Mouse (Mus musculus): ENCODE measurements around the gene Zfp217. TPM values are rescaled to one million over a fixed set of nuclear protein-coding genes. Genes with fewer than 3 reads are reported as not detected.

The Zfp217 gene
- polyA plus RNA-seq, 1 experiment from 2014 or later: 5.4 TPM

GRCm38 (mm10) chr2:170127523-170127922 is 20.4 kb downstream of the Zfp217 start:
- WGBS: 39% methylated on average over 3 of the region's 3 CpGs

GRCm38 (mm10) chr2:170126266-170126665 is 21.6 kb downstream of the Zfp217 start:
- 80% methylated on average over 1 of the region's 1 CpGs for WGBS
- H3K4me1 ChIP-seq (replicated peaks; ENCODE audit: control insufficient read depth, insufficient read depth, low read length): peaks cover 49% of the 10 kb centered on the region
- no peaks in the 10 kb centered on the region for H3K27me3 ChIP-seq (replicated peaks; ENCODE audit: control insufficient read depth, insufficient read depth, low read length)
- H3K9ac ChIP-seq (ENCODE audit: low read depth, low read length): no peak overlapping the region
- H3K4me3 ChIP-seq (ENCODE audit: low read depth, low read length): no peak overlapping the region
- no peak for DNase-seq (ENCODE audit: low spot score)
- H3K27ac ChIP-seq (ENCODE audit: low read depth, low read length): no peak overlapping the region
- 0 out of 2 replicates have a peak, but pooled peaks cover 6% of the 10 kb centered on the region for H3K36me3 ChIP-seq (ENCODE audit: control insufficient read depth, insufficient read depth, low read length)
- no peak overlapping the region for H3K4me2 ChIP-seq
- H3K9me3 ChIP-seq (ENCODE audit: control insufficient read depth, low read length): no peaks in the 10 kb centered on the region
- no peak for ATAC-seq (replicated peaks; ENCODE audit: low FRiP score)

More at GRCm38 (mm10) chr2:170127523-170127922, 20.4 kb downstream of the Zfp217 start:
- H3K4me2 ChIP-seq: peak overlapping the region; percentile 94
- DNase-seq (ENCODE audit: low spot score): no peak
- H3K4me1 ChIP-seq (replicated peaks; ENCODE audit: control insufficient read depth, insufficient read depth, low read length): peaks cover 49% of the 10 kb centered on the region
- peak overlapping the region; percentile 85 for H3K27ac ChIP-seq (ENCODE audit: low read depth, low read length)
- ATAC-seq (replicated peaks; ENCODE audit: low FRiP score): no peak
- peak overlapping the region; percentile 2; the same call in 1 of the 2 replicates for H3K9ac ChIP-seq (ENCODE audit: low read depth, low read length)
- no peak overlapping the region for H3K4me3 ChIP-seq (ENCODE audit: low read depth, low read length)
- no peaks in the 10 kb centered on the region for H3K9me3 ChIP-seq (ENCODE audit: control insufficient read depth, low read length)
- no peaks in the 10 kb centered on the region for H3K27me3 ChIP-seq (replicated peaks; ENCODE audit: control insufficient read depth, insufficient read depth, low read length)
- 0 out of 2 replicates have a peak, but pooled peaks cover 2% of the 10 kb centered on the region for H3K36me3 ChIP-seq (ENCODE audit: control insufficient read depth, insufficient read depth, low read length)

DNA sequence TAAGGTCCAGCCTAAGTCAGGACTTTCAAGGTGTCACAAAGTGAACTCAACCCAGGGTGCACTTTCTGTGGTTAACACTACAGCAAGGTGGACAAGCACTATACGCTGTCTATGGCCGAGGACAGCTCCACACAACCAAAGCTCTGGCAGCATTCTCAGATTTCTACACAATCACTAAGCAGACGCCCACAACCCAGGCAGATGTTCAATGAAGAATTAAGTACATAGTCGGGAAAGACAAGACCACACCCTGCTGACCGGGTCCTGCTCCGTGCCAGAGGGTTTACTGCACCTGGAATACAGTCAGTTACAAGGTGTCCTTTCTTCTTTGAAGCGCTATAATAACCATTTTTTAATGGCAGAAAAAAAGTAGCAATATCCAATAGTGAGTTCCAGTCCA is 25.7 kb downstream of the Zfp217 start:
- no peak for DNase-seq (ENCODE audit: low spot score)
- Histone ChIP-seq H3K9ac (ENCODE audit: low read depth, low read length) (no peak overlapping the region), H3K27ac (ENCODE audit: low read depth, low read length) (0 out of 2 replicates have a peak overlapping the region, but pooled peaks have one; percentile 7), H3K4me3 (ENCODE audit: low read depth, low read length) (no peak overlapping the region), H3K4me2 (no peak overlapping the region), H3K4me1 (replicated peaks; ENCODE audit: control insufficient read depth, insufficient read depth, low read length) (peaks cover 31% of the 10 kb centered on the region), H3K36me3 (ENCODE audit: control insufficient read depth, insufficient read depth, low read length) (peaks cover 29% of the 10 kb centered on the region; the same call in 1 of the 2 replicates), H3K27me3 (replicated peaks; ENCODE audit: control insufficient read depth, insufficient read depth, low read length) (no peaks in the 10 kb centered on the region), H3K9me3 (ENCODE audit: control insufficient read depth, low read length) (no peaks in the 10 kb centered on the region)
- ATAC-seq (replicated peaks; ENCODE audit: low FRiP score): no peak
- whole genome bisulfite sequencing: 75% methylated on average over 7 of the region's 7 CpGs

DNA sequence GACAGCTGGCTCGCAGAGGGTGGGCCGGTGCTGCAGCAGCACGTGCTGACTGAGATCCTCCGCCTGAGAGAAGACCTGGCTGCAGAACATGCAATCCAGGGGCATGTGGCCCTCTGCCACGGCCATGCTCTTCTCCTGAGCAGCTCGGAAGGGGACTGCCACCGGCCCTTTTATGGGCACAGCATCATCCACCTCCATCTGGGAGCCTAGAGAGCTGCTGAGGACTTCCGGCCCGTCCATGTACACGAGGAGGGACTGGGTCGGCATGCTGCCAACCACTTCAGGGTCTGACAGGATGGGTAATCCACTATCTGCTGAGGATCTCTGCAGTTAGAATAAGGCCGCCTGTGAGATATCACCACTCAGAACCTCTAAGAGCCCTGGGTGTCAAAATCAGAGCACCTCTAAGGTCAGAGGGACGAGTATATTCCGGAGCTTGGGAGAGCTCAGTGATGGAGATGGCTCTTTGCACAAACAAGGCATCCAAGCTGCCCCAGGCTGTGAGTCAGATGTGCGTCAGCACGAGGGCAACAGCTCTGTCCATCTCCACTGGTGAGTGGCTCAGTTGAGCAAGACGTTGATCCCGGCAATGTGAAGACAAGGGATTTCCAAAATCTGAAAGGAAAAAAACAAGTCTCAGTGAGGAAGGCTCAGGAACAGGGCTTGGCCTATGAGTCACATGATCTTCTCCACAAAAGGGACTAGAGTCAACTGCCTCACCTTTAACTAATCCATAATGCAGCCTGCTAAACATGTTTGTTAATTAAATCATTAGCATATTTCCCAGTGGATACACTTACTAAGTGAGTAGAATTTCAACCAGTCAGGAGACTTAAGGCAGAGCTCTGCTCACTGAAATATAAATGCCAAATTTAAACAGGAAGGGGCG is 27.5 kb downstream of the Zfp217 start:
- no peak overlapping the region for H3K4me3 ChIP-seq (ENCODE audit: low read depth, low read length)
- peaks cover 20% of the 10 kb centered on the region for H3K4me1 ChIP-seq (replicated peaks; ENCODE audit: control insufficient read depth, insufficient read depth, low read length)
- no peak overlapping the region for H3K9ac ChIP-seq (ENCODE audit: low read depth, low read length)
- H3K4me2 ChIP-seq: no peak overlapping the region
- H3K27ac ChIP-seq (ENCODE audit: low read depth, low read length): no peak overlapping the region
- no peaks in the 10 kb centered on the region for H3K27me3 ChIP-seq (replicated peaks; ENCODE audit: control insufficient read depth, insufficient read depth, low read length)
- H3K36me3 ChIP-seq (ENCODE audit: control insufficient read depth, insufficient read depth, low read length): peaks cover 30% of the 10 kb centered on the region
- no peaks in the 10 kb centered on the region for H3K9me3 ChIP-seq (ENCODE audit: control insufficient read depth, low read length)
- WGBS: 88% methylated on average over 19 of the region's 19 CpGs
- DNase-seq (ENCODE audit: low spot score) (no peak), ATAC-seq (replicated peaks; ENCODE audit: low FRiP score) (no peak)

DNA sequence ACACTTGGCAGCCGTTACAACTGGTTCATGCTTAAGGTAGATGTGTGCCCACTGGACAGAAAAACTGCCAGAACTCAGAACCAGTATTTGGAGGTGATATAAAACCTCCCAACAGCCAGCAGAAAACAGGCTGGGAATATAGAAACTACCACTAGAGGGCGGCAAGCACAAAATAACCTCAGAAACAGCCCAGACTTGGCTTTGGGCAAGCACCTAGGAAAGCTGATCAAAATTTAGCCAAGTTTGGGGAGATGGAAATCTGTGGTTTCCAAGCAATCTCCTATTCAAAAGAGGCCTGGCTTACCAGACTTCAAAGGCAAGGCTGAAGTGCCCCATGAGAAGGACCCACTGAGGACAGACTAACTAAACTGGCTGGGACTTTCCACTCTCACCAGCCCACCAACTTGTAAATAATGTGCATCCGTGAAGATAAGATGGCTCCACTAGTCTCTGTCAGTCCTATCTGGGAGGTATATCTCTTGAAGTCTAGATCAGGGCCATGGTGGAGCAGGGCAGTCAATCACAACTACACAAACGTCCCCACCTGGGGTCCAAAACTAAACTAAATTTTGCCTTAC is 31.1 kb downstream of the Zfp217 start:
- peaks cover 55% of the 10 kb centered on the region for H3K36me3 ChIP-seq (ENCODE audit: control insufficient read depth, insufficient read depth, low read length)
- no peak overlapping the region for H3K4me2 ChIP-seq
- DNase-seq (ENCODE audit: low spot score) (no peak), ATAC-seq (replicated peaks; ENCODE audit: low FRiP score) (peak; percentile 27; the same call in 1 of the 2 replicates)
- H3K27ac ChIP-seq (ENCODE audit: low read depth, low read length): no peak overlapping the region
- peaks cover 15% of the 10 kb centered on the region for H3K4me1 ChIP-seq (replicated peaks; ENCODE audit: control insufficient read depth, insufficient read depth, low read length)
- H3K27me3 ChIP-seq (replicated peaks; ENCODE audit: control insufficient read depth, insufficient read depth, low read length): no peaks in the 10 kb centered on the region
- 39% methylated on average over 4 of the region's 4 CpGs for WGBS
- no peak overlapping the region for H3K4me3 ChIP-seq (ENCODE audit: low read depth, low read length)
- no peak overlapping the region for H3K9ac ChIP-seq (ENCODE audit: low read depth, low read length)
- no peaks in the 10 kb centered on the region for H3K9me3 ChIP-seq (ENCODE audit: control insufficient read depth, low read length)

GRCm38 (mm10) chr2:170110306-170110705 is 37.6 kb downstream of the Zfp217 start:
- 92% methylated on average over 8 of the region's 8 CpGs for WGBS
- Histone ChIP-seq H3K27me3 (replicated peaks; ENCODE audit: control insufficient read depth, insufficient read depth, low read length) (no peaks in the 10 kb centered on the region), H3K27ac (ENCODE audit: low read depth, low read length) (no peak overlapping the region), H3K4me2 (no peak overlapping the region), H3K9me3 (ENCODE audit: control insufficient read depth, low read length) (no peaks in the 10 kb centered on the region), H3K4me3 (ENCODE audit: low read depth, low read length) (no peak overlapping the region), H3K4me1 (replicated peaks; ENCODE audit: control insufficient read depth, insufficient read depth, low read length) (no peaks in the 10 kb centered on the region), H3K9ac (ENCODE audit: low read depth, low read length) (no peak overlapping the region), H3K36me3 (ENCODE audit: control insufficient read depth, insufficient read depth, low read length) (peaks cover 42% of the 10 kb centered on the region)
- DNase-seq (ENCODE audit: low spot score) (no peak), ATAC-seq (replicated peaks; ENCODE audit: low FRiP score) (no peak)

- ATAC-seq (replicated peaks; ENCODE audit: low FRiP score) (no peak), DNase-seq (ENCODE audit: low spot score) (no peak)
- Histone ChIP-seq H3K27ac (ENCODE audit: low read depth, low read length) (no peak overlapping the region), H3K9ac (ENCODE audit: low read depth, low read length) (no peak overlapping the region), H3K4me3 (ENCODE audit: low read depth, low read length) (no peak overlapping the region), H3K27me3 (replicated peaks; ENCODE audit: control insufficient read depth, insufficient read depth, low read length) (no peaks in the 10 kb centered on the region), H3K4me2 (no peak overlapping the region), H3K9me3 (ENCODE audit: control insufficient read depth, low read length) (no peaks in the 10 kb centered on the region), H3K4me1 (replicated peaks; ENCODE audit: control insufficient read depth, insufficient read depth, low read length) (no peaks in the 10 kb centered on the region), H3K36me3 (ENCODE audit: control insufficient read depth, insufficient read depth, low read length) (peaks cover 34% of the 10 kb centered on the region)
- WGBS: 75% methylated on average over 5 of the region's 5 CpGs
These were observed 38.4 kb downstream of the Zfp217 start for GRCm38 (mm10) chr2:170109528-170109927.

- H3K9ac ChIP-seq (ENCODE audit: low read depth, low read length): no peak overlapping the region
- 72% methylated on average over 3 of the region's 3 CpGs for WGBS
- no peak overlapping the region for H3K4me3 ChIP-seq (ENCODE audit: low read depth, low read length)
- no peak overlapping the region for H3K27ac ChIP-seq (ENCODE audit: low read depth, low read length)
- ATAC-seq (replicated peaks; ENCODE audit: low FRiP score): no peak
- H3K4me1 ChIP-seq (replicated peaks; ENCODE audit: control insufficient read depth, insufficient read depth, low read length): no peaks in the 10 kb centered on the region
- peaks cover 23% of the 10 kb centered on the region for H3K36me3 ChIP-seq (ENCODE audit: control insufficient read depth, insufficient read depth, low read length)
- DNase-seq (ENCODE audit: low spot score): no peak
- H3K27me3 ChIP-seq (replicated peaks; ENCODE audit: control insufficient read depth, insufficient read depth, low read length): no peaks in the 10 kb centered on the region
- no peaks in the 10 kb centered on the region for H3K9me3 ChIP-seq (ENCODE audit: control insufficient read depth, low read length)
- no peak overlapping the region for H3K4me2 ChIP-seq
These were observed 40.1 kb downstream of the Zfp217 start for GRCm38 (mm10) chr2:170107791-170108190.
